Mouse (Mus musculus) kidney, embryonic 16.5 days (tissue): ENCODE measurements around the gene C8b. TPM values are rescaled to one million over a fixed set of nuclear protein-coding genes. Genes with fewer than 3 reads are reported as not detected.

ENCODE experiments used
- ATAC-seq: fragments of 200-750 bp; cut with Nextera tagmentation; 2 replicates; pipeline ENCODE4 v1.8.0; 2017; ENCODE audit warnings: moderate TSS enrichment; ENCODE audit not compliant: low FRiP score, low TSS enrichment
- H3K27ac ChIP-seq: fragments of 300-500 bp; sonication (generic); 2 replicates; pipeline ENCODE4 v1.5.1; 2014; ENCODE audit warnings: low read length
- H3K27me3 ChIP-seq: fragments of 300-500 bp; sonication (generic); 2 replicates; pipeline ENCODE4 v1.6.1; 2014; ENCODE audit warnings: low read length, control low read depth, mixed read lengths; ENCODE audit not compliant: insufficient read depth
- H3K36me3 ChIP-seq: fragments of 300-500 bp; sonication (generic); 2 replicates; pipeline ENCODE4 v1.6.1; 2014; ENCODE audit warnings: low read length, control low read depth, mixed read lengths; ENCODE audit not compliant: insufficient read depth
- H3K4me1 ChIP-seq: fragments of 300-500 bp; sonication (generic); 2 replicates; pipeline ENCODE4 v1.6.1; 2014; ENCODE audit warnings: low read length, control low read depth, mixed read lengths; ENCODE audit not compliant: insufficient read depth
- H3K4me2 ChIP-seq: fragments of 300-500 bp; sonication (generic); replicated peaks from 2 replicates; pipeline ENCODE4 v1.6.1; 2014; ENCODE audit warnings: low read depth, low read length
- H3K4me3 ChIP-seq: fragments of 300-500 bp; sonication (generic); 2 replicates; pipeline ENCODE4 v1.5.1; 2014; ENCODE audit warnings: mild to moderate bottlenecking, low read length
- H3K9ac ChIP-seq: fragments of 300-500 bp; sonication (generic); replicated peaks from 2 replicates; pipeline ENCODE4 v1.6.1; 2014; ENCODE audit warnings: low read length
- H3K9me3 ChIP-seq: fragments of 300-500 bp; sonication (generic); 2 replicates; pipeline ENCODE4 v1.6.1; 2016; ENCODE audit warnings: low read length, control low read depth
- WGBS: fragments of 180-500 bp; shearing (Covaris S2); extraction: QIAGEN DNeasy Blood & Tissue Kit; methylation state at CpG from one replicate; pipeline ENCODE4 v1.1.7; 2014; 5-methylcytosine and 5-hydroxymethylcytosine counted together
- polyA plus RNA-seq: library from polyadenylated mRNA; unstranded; fragments of >200 nt; fragmentation: Nextera tagmentation; extraction: Ambion mirVana; gene quantifications from 2 replicates; pipeline ENCODE4 v1.2.1, GENCODE M21; 2015

C8b gene
- polyA plus RNA-seq, 1 experiment from 2014 or later: 0.20 TPM

- WGBS: 69% methylated on average over 4 of the region's 4 CpGs
- Histone ChIP-seq H3K27ac (no peak overlapping the region), H3K27me3 (no peaks in the 10 kb centered on the region; the same call in 1 of the 2 replicates), H3K4me2 (no peak overlapping the region), H3K4me3 (no peak overlapping the region), H3K9me3 (no peaks in the 10 kb centered on the region), H3K9ac (no peak overlapping the region), H3K4me1 (no peaks in the 10 kb centered on the region), H3K36me3 (no peaks in the 10 kb centered on the region)
- no peak for ATAC-seq
Observed at GRCm38 (mm10) chr4:104823597-104824101, 57.5 kb downstream of the C8b start.

DNA sequence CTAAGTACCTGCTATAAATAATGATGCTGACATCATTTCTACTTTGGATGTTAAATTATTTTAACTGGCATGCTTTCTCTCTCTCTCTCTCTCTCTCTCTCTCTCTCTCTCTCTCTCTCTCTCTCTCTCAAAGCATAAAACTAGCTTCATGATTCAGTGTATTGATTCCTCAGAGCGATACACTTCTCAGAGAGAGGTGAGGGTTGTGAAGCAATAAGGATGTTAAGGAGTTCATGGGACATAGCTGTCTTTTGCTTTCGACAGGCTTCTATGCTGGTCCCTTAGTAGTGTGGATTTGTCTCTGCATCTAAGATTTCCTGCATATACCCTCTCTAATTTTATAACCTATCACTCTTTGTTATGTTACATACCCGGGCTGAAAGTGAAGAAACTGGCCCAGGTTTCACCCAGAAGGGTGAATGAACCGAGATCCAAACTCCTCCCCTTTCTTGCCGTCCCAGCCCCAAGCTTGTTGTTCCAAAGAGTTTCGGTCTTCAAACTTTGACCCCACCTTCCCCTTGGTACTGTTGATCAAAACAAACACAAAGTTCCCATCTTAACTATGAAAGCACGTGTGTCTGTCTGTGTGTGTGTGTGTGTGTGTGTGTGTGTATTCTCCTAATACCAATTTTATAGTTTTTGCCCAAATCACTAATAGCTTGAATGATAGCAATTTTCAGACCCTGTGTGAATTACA, 58.4 kb downstream of the C8b start:
- Histone ChIP-seq H3K36me3 (no peaks in the 10 kb centered on the region), H3K9me3 (no peaks in the 10 kb centered on the region), H3K27ac (no peak overlapping the region), H3K4me2 (no peak overlapping the region), H3K27me3 (no peaks in the 10 kb centered on the region; the same call in 1 of the 2 replicates), H3K4me1 (no peaks in the 10 kb centered on the region), H3K4me3 (no peak overlapping the region), H3K9ac (no peak overlapping the region)
- ATAC-seq: no peak
- WGBS: 47% methylated on average over 7 of the region's 7 CpGs

GRCm38 (mm10) chr4:104828939-104829338, 62.8 kb downstream of the C8b start:
- WGBS: 73% methylated on average over 5 of the region's 5 CpGs
- no peak for ATAC-seq

DNA sequence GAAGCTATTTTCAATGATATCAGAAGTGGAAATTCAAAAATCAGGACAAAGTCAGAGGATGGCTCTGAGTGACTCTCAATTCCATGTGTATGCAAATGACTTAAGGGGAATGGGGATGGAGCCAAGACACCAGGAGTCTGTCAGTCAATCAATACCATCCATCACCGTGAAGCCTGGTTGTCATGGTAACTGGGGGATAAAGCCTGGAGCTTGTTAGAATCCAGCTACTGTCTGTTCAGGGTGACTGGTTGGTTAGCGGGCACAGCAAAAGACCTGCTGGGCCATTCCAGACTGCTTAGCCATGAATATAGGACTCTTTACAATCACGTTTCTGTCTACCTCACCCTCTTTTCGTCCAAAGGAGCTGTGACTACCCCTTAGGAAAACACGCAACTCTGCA, 69.0 kb downstream of the C8b start:
- H3K36me3 ChIP-seq: no peaks in the 10 kb centered on the region
- no peak for ATAC-seq
- WGBS: 61% methylated on average over 5 of the region's 5 CpGs
- no peak overlapping the region for H3K4me3 ChIP-seq
- H3K9ac ChIP-seq: no peak overlapping the region
- no peak overlapping the region for H3K27ac ChIP-seq
- no peaks in the 10 kb centered on the region for H3K27me3 ChIP-seq
- H3K4me2 ChIP-seq: no peak overlapping the region
- no peaks in the 10 kb centered on the region for H3K4me1 ChIP-seq
- H3K9me3 ChIP-seq: no peaks in the 10 kb centered on the region

More at GRCm38 (mm10) chr4:104828939-104829338, 62.8 kb downstream of the C8b start:
- Histone ChIP-seq H3K9ac (no peak overlapping the region), H3K27me3 (no peaks in the 10 kb centered on the region; the same call in 1 of the 2 replicates), H3K27ac (no peak overlapping the region), H3K4me1 (no peaks in the 10 kb centered on the region), H3K9me3 (no peaks in the 10 kb centered on the region), H3K36me3 (no peaks in the 10 kb centered on the region), H3K4me2 (no peak overlapping the region), H3K4me3 (no peak overlapping the region)

- no peaks in the 10 kb centered on the region for H3K4me1 ChIP-seq
- H3K4me2 ChIP-seq: no peak overlapping the region
- no peaks in the 10 kb centered on the region for H3K27me3 ChIP-seq
- no peak overlapping the region for H3K4me3 ChIP-seq
- no peak overlapping the region for H3K27ac ChIP-seq
- H3K9ac ChIP-seq: no peak overlapping the region
- H3K36me3 ChIP-seq: no peaks in the 10 kb centered on the region
- no peaks in the 10 kb centered on the region for H3K9me3 ChIP-seq
- WGBS: 91% methylated on average over 2 of the region's 2 CpGs
- no peak for ATAC-seq
Observed at GRCm38 (mm10) chr4:104838342-104838741, 72.2 kb downstream of the C8b start.

DNA sequence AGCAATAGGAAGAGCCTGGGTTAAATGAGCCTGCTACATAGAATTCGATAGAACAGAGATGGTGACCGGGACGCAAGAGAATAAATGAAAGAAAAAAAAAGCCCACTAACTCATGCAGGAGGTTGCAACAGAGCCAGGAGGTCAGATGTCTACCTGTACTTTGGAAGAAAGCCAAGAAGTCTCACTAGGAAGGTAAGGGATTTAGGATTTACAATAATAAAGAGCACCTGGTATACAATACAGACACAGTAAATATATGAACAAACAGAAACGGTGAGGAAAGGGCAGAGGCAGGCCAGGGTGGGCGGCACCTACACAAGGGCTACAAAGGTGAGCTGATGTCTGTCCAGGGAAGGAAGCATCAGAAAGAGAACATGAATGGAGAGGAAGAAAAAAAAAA, 76.1 kb downstream of the C8b start:
- no peaks in the 10 kb centered on the region for H3K4me1 ChIP-seq
- no peak overlapping the region for H3K4me3 ChIP-seq
- WGBS: 83% methylated on average over 5 of the region's 5 CpGs
- no peak overlapping the region for H3K4me2 ChIP-seq
- no peak for ATAC-seq
- H3K36me3 ChIP-seq: no peaks in the 10 kb centered on the region
- H3K9me3 ChIP-seq: no peaks in the 10 kb centered on the region
- no peak overlapping the region for H3K27ac ChIP-seq
- H3K27me3 ChIP-seq: no peaks in the 10 kb centered on the region
- H3K9ac ChIP-seq: no peak overlapping the region

GRCm38 (mm10) chr4:104843546-104843945, 77.4 kb downstream of the C8b start:
- Histone ChIP-seq H3K4me2 (no peak overlapping the region), H3K9me3 (no peaks in the 10 kb centered on the region), H3K4me3 (no peak overlapping the region), H3K27me3 (no peaks in the 10 kb centered on the region), H3K27ac (no peak overlapping the region), H3K36me3 (no peaks in the 10 kb centered on the region), H3K4me1 (no peaks in the 10 kb centered on the region), H3K9ac (no peak overlapping the region)
- WGBS: 53% methylated on average over 4 of the region's 4 CpGs
- ATAC-seq: no peak

Other genes starting within 250 kb of the C8b start
- gene Gm17662, start 91.0 kb downstream of the C8b start, polyA plus RNA-seq: not detected in 2 replicates
- gene C8a, start 110.1 kb downstream of the C8b start, polyA plus RNA-seq: 0.31 and 0.32 TPM in 2 replicates
- 0.40 and 0.64 TPM in 2 replicates for gene Fyb2, start 147.1 kb downstream of the C8b start, polyA plus RNA-seq